Mouse (Mus musculus) neutrophil, adult 59 days (primary cell): ENCODE results near the gene Dusp18. TPM values are rescaled to one million over a fixed set of nuclear protein-coding genes. Genes with fewer than 3 reads are reported as not detected.

Source experiments
- total RNA-seq, 2 experiments: library from RNA; stranded (reverse); gene quantifications; 1 replicate in 1 of 2; 2 replicates in 1 of 2; pipeline ENCODE4 v1.2.4; 2023

The Dusp18 gene
- 1 to 10 TPM; 5.1 TPM for total RNA-seq

DNA sequence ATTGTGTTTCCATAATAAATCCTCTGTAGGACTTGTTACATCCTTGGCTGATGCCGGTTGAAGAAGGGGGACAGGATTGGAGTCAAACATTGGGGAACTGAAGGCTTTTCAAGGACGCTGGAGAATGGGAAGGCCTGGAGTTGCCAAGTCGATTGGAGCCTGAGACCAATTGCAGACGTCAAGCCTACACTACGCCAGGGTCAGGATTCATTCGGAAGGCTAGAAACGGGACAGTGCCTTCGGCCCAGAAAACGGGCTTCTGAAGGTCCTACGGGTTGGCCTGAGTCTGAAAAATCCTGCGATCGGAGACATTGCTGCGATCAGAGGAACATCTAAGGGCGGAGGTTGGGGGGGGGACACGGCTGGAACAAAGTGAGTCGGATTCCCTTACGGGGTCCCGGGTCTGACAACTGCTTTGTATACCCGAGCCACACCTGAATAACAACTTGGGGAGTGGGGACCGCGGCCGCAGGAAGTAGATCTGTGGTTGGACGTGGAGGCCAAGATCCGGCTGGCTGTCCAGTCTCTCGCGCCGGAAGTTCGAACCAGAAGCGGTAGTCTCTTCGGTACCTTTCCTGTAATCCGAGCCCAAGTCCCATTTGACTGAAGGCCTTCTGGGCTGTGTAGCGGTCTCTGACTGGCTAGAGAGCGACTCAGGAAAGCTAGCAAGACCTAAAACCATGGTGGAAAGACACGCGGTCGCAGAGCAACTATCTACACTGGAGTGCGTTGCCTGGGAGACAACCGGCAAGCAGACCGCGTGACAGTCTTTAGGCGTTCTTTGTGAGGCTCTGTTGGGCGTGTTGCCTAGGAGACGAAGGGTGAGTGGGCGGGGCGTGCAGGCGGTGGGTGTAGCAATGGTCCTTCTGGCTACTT, at the start of gene Dusp18, which contains the start of gene 4921536K21Rik:
Gene Dusp18 (plus strand): TSS at position 835 of the 876 bp plus-strand sequence.
Gene 4921536K21Rik (minus strand): TSS at position 693 of the 876 bp plus-strand sequence.

DNA sequence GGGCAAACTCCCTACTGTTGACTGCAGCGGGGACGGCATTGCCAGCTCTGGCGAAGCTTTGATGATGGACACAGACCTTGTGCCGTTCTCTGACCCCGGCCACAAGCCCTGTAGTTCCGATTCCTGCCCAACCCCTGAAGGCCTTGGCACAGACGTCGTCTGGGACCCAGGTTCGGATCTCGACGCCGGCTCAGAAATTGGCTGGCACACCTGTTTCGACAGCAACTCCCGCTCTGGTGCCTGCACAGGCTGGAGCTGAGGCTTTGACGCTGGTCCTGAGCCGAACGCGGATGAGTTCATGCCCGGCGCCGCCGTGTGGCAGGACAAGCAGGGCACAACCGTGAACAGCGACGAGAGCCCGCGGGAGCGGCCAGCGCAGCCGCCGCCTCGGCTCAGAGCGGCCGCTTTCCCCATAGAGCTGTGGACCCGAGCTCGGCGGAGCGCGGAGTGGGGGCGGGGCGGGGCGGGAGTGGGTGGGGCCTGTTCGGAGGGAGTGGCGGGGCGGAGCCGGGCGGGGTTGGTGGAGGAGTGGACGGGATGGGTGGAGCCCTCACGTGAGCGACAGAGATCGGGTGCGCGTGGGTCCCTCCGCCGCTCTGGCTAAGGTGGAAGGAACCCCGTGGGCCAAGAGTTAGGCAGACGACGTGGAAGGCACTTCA, 31.5 kb upstream of the Dusp18 start, which contains the start of gene Osbp2:
Gene Osbp2 (minus strand): TSS at position 450 of the 659 bp plus-strand sequence.

GRCm38 (mm10) chr11:3914109-3914840, 19.2 kb downstream of the Dusp18 start, which contains the start of gene Slc35e4:
Gene Slc35e4, minus strand, starts transcription at chr11:3914664.

DNA sequence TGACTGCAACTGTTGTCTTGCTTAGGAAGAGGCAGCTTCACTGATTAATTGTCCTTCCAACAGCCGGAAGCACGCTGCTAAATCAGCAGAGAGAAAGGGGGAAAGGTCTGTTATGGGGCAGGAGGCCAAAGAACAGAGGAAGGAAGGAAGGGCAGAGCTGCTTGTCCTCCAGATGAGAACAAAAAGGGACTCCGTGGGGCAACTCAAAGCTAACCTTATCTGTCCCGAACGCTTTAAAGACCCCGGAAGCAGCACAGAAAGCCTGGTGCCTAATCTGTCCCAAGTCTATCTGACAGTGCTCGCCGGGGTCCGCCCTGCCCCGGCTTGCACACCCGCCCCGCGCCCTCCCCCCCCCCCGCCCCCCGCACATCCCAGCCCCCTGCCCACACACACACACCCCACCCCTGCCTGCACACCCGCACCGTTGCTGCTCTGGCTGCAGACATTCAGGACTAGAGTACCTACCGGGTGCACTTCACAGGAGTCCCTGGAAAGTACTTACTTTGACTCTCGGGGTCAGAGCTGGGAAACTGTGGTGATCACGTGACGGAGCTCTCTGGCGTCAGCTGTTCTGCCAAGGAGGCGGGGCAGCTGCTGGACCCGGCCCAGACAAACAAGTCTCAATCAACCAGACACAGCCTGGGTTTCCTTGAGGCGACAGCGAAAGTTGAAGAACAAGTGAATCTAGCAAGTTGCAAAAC, 36.6 kb downstream of the Dusp18 start, which contains the start of gene Tcn2:
Gene Tcn2 (minus strand): TSS at position 649 of the 701 bp plus-strand sequence.

Other genes with a start within 250 kb of the Dusp18 start
- 10 to 100 TPM; 11.8 to 17.6 TPM for gene Morc2a, start 246.0 kb upstream of the Dusp18 start, total RNA-seq
- not detected for gene Osbp2, start 31.3 kb upstream of the Dusp18 start, total RNA-seq
- under 1 TPM; 0.46 to 0.49 TPM for gene 4921536K21Rik, start 142 bp upstream of the Dusp18 start, total RNA-seq
- 10 to 100 TPM in 1 of 2 experiments, 1 to 10 TPM in 1; 9.0 to 13.4 TPM for gene Slc35e4, start 19.4 kb downstream of the Dusp18 start, total RNA-seq
- 100 to 1,000 TPM; 171 to 175 TPM for gene Tcn2, start 36.9 kb downstream of the Dusp18 start, total RNA-seq
- 10 to 100 TPM; 28.1 to 32.8 TPM for gene Pes1, start 68.7 kb downstream of the Dusp18 start, total RNA-seq
- not detected for gene 4930556J24Rik, start 81.5 kb downstream of the Dusp18 start, total RNA-seq
- gene Gal3st1, start 88.4 kb downstream of the Dusp18 start, total RNA-seq: under 1 TPM in 1 of 2 experiments, not detected in 1; 0.22 TPM
- not detected for gene Sec14l4, start 136.2 kb downstream of the Dusp18 start, total RNA-seq
- gene Sec14l3, start 169.6 kb downstream of the Dusp18 start, total RNA-seq: not detected
- gene Mtfp1, start 200.2 kb downstream of the Dusp18 start, total RNA-seq: 1 to 10 TPM; 1.1 to 1.9 TPM
- 1 to 10 TPM; 1.2 to 5.2 TPM for gene Sec14l2, start 228.2 kb downstream of the Dusp18 start, total RNA-seq
- 10 to 100 TPM; 11.5 to 14.2 TPM for gene Rnf215, start 240.0 kb downstream of the Dusp18 start, total RNA-seq